8 mouse cellular contexts compared by ENCODE assay signal in the genomic region with DNA sequence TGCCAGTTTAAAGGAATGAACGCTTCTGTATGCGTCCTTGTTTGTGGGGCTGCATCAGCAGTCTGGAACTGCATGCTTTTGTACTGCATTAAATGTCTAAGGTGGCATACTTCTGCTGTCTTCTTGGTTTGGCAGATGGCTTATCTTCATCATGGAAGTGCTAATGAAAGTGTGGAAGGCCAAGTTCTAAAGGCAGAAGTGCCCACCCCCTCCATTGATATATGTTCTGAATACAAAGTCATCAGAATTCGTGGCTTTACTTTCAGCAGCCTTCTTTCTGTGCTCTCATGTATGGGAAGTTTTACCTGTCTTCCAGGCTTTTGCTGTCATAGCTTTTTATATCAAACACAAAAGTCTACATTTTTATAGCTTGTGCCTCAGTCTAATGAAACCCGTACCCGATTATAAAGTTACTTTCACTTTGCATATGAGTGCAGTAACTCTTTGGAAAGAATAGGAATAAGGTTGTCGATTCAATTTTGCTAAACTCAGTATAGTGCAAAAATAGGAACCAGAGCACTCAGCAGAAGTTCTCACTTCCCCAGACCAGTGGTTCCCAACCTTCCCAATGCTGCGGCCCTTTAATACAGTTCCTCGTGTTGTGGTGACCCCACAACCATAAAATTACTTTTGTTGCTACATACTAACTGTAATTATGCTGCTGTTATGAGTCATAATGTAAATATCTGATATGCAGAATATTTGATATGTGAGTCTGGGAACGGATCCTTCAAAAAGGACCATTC. TPM values are rescaled to one million over a fixed set of nuclear protein-coding genes. Genes with fewer than 3 reads are reported as not detected.
DNase-seq lines count a peak whose midpoint lies in the region; ATAC-seq and TF ChIP-seq lines count a peak whose summit lies in the region.
"Had no signal": no experiment of that assay in that cellular context is flagged by ENCODE, and none has a peak within 500 bp of the region (broad histone marks: within the 10 kb centered on the region; RNA-seq: fewer than 3 reads in every experiment).

No protein-coding gene starts in this region.

- TF ChIP-seq CTCF in lung, embryonic 14.5 days (IDR thresholded peaks at IDR 0.05; ENCODE audit: low read depth), result no peak

- no peaks in the 10 kb centered on the region for H3K27me3 ChIP-seq in lung, embryonic 14.5 days (ENCODE audit: insufficient read depth, low read length)
- no peaks in the 10 kb centered on the region for H3K27me3 ChIP-seq in embryonic facial prominence, embryonic 15.5 days
- H3K27me3 ChIP-seq in intestine, embryonic 14.5 days (replicated peaks; ENCODE audit: control insufficient read depth, insufficient read depth, low read length), result no peaks in the 10 kb centered on the region
- no peaks in the 10 kb centered on the region for H3K27me3 ChIP-seq in neural tube, embryonic 14.5 days (ENCODE audit: control insufficient read depth, insufficient read depth, low read length)

- peak overlapping the region; percentile 86 for H3K4me3 ChIP-seq in lung, embryonic 14.5 days (ENCODE audit: low read depth, low read length)
- 0 out of 2 replicates have a peak overlapping the region, but pooled peaks have one; percentile 13 for H3K4me3 ChIP-seq in embryonic facial prominence, embryonic 15.5 days (replicated peaks)
- no peak overlapping the region for H3K4me3 ChIP-seq in intestine, embryonic 14.5 days (ENCODE audit: low read depth, low read length)
- peak overlapping the region; percentile 90 for H3K4me3 ChIP-seq in neural tube, embryonic 14.5 days (ENCODE audit: low read depth, low read length)

- H3K9ac ChIP-seq in lung, embryonic 14.5 days, result peak overlapping the region; percentile 42
- no peak overlapping the region for H3K9ac ChIP-seq in embryonic facial prominence, embryonic 15.5 days
- no peak overlapping the region for H3K9ac ChIP-seq in intestine, embryonic 14.5 days (ENCODE audit: low read length)
- no peak overlapping the region for H3K9ac ChIP-seq in neural tube, embryonic 14.5 days (replicated peaks; ENCODE audit: low read depth, low read length)

- no peaks in the 10 kb centered on the region for H3K9me3 ChIP-seq in lung, embryonic 14.5 days (ENCODE audit: low read depth, low read length)
- H3K9me3 ChIP-seq in embryonic facial prominence, embryonic 15.5 days (replicated peaks), result no peaks in the 10 kb centered on the region
- no peaks in the 10 kb centered on the region for H3K9me3 ChIP-seq in intestine, embryonic 14.5 days (ENCODE audit: control insufficient read depth, low read length)
- no peaks in the 10 kb centered on the region for H3K9me3 ChIP-seq in neural tube, embryonic 14.5 days (ENCODE audit: control insufficient read depth, low read length)

- no peak for ATAC-seq in lung, embryonic 14.5 days (ENCODE audit: insufficient read depth)
- no peak for ATAC-seq in embryonic facial prominence, embryonic 15.5 days (ENCODE audit: insufficient number of reproducible peaks, low FRiP score, low TSS enrichment, low read depth)
- no peak for ATAC-seq in intestine, embryonic 14.5 days (replicated peaks; ENCODE audit: low FRiP score, low TSS enrichment, low read depth)
- ATAC-seq in neural tube, embryonic 14.5 days (ENCODE audit: low read depth), result no peak

- peak overlapping the region; percentile 75 for H3K27ac ChIP-seq in lung, embryonic 14.5 days (ENCODE audit: low read depth)
- H3K27ac ChIP-seq in embryonic facial prominence, embryonic 15.5 days (replicated peaks), result 0 out of 2 replicates have a peak overlapping the region, but pooled peaks have one; percentile 23
- no peak overlapping the region for H3K27ac ChIP-seq in intestine, embryonic 14.5 days (ENCODE audit: low read depth)
- H3K27ac ChIP-seq in neural tube, embryonic 14.5 days (ENCODE audit: low read depth, low read length), result no peak overlapping the region

- no peak for DNase-seq in lung, embryonic 14.5 days
- DNase-seq in lung, postnatal 14 days, result no peak
- DNase-seq in intestine, embryonic 14.5 days (ENCODE audit: low spot score), result no peak
- DNase-seq in retina, embryonic 14.5 days (ENCODE audit: low spot score), result no peak
- no peak for DNase-seq in adrenal gland, adult (ENCODE audit: inconsistent age in 2 of 2, low spot score in 1 of 2)
- DNase-seq: cerebellum, postnatal 36 days had no signal

- H3K4me2 ChIP-seq in lung, embryonic 14.5 days, result peak overlapping the region; percentile 62
- H3K4me2 ChIP-seq in embryonic facial prominence, embryonic 15.5 days (replicated peaks), result peak overlapping the region; percentile 33
- H3K4me2 ChIP-seq in intestine, embryonic 14.5 days (ENCODE audit: low read length), result peak overlapping the region; percentile 67
- peak overlapping the region; percentile 40 for H3K4me2 ChIP-seq in neural tube, embryonic 14.5 days (ENCODE audit: low read depth, low read length)

- no peaks in the 10 kb centered on the region for H3K36me3 ChIP-seq in lung, embryonic 14.5 days (ENCODE audit: insufficient read depth)
- H3K36me3 ChIP-seq in embryonic facial prominence, embryonic 15.5 days, result 0 out of 2 replicates have a peak, but pooled peaks cover 5% of the 10 kb centered on the region
- H3K36me3 ChIP-seq in intestine, embryonic 14.5 days (ENCODE audit: control insufficient read depth, insufficient read depth, low read length), result no peaks in the 10 kb centered on the region
- no peaks in the 10 kb centered on the region for H3K36me3 ChIP-seq in neural tube, embryonic 14.5 days (ENCODE audit: control insufficient read depth, insufficient read depth, low read length)

- H3K4me1 ChIP-seq in lung, embryonic 14.5 days (ENCODE audit: insufficient read depth), result peaks cover 13% of the 10 kb centered on the region
- H3K4me1 ChIP-seq in embryonic facial prominence, embryonic 15.5 days, result peaks cover 22% of the 10 kb centered on the region
- peaks cover 15% of the 10 kb centered on the region; the same call in 1 of the 2 replicates for H3K4me1 ChIP-seq in intestine, embryonic 14.5 days (replicated peaks; ENCODE audit: control insufficient read depth, insufficient read depth, low read length)
- H3K4me1 ChIP-seq in neural tube, embryonic 14.5 days (ENCODE audit: control insufficient read depth, insufficient read depth, low read length), result peaks cover 4% of the 10 kb centered on the region; the same call in 1 of the 2 replicates

- 56% methylated on average over 9 of the region's 9 CpGs for WGBS in lung, embryonic 14.5 days
- 64% methylated on average over 9 of the region's 9 CpGs for WGBS in embryonic facial prominence, embryonic 15.5 days
- 71% methylated on average over 9 of the region's 9 CpGs for WGBS in intestine, embryonic 14.5 days
- WGBS in neural tube, embryonic 14.5 days, result 71% methylated on average over 9 of the region's 9 CpGs

RNA-seq across cellular contexts. Expression of gene Cd47, which starts 58.0 kb away (rescaled TPM):
- 96.3 and 104 TPM in 2 replicates for polyA plus RNA-seq in lung, embryonic 14.5 days (2014; fragmentation: Nextera tagmentation; extraction: Ambion mirVana)
- 104 and 109 TPM in 2 replicates for polyA plus RNA-seq in embryonic facial prominence, embryonic 15.5 days (2015; fragmentation: Nextera tagmentation; extraction: Ambion mirVana)
- polyA plus RNA-seq in intestine, embryonic 14.5 days (2014; fragmentation: Nextera tagmentation; extraction: Ambion mirVana), result 68.0 and 74.7 TPM in 2 replicates
- polyA plus RNA-seq in neural tube, embryonic 14.5 days (2014; fragmentation: Nextera tagmentation; extraction: Ambion mirVana), result 139 and 166 TPM in 2 replicates

Comparison
In these comparisons a context has a peak if more than half of its experiments do, and no peak if none do; other contexts are left out.
1. H3K27ac ChIP-seq: peak in lung, embryonic 14.5 days (single experiment) and embryonic facial prominence, embryonic 15.5 days (single experiment); none in intestine, embryonic 14.5 days (single experiment) and neural tube, embryonic 14.5 days (single experiment).
2. Peak in every context shown above with its lines, with median percentiles within 50 percentile points of each other: H3K4me2 ChIP-seq.